Mouse (Mus musculus) erythroblast, adult 5-6 weeks (primary cell): ENCODE data around the gene Phf20. TPM values are rescaled to one million over a fixed set of nuclear protein-coding genes. Genes with fewer than 3 reads are reported as not detected.

ENCODE experiments used
- ATAC-seq: replicated peaks from 2 replicates; pipeline ENCODE4 v1.8.0; 2016; ENCODE audit warnings: moderate number of reproducible peaks, mild to moderate bottlenecking, moderate TSS enrichment, inconsistent platforms; ENCODE audit not compliant: poor library complexity, low FRiP score, severe bottlenecking
- total RNA-seq, 2 experiments: library from RNA; stranded (forward) in 1 of 2; stranded (reverse) in 1 of 2; fragments of 150-400 nt in 1 of 2; fragments of 200-764, 138-1000 nt in 1 of 2; gene quantifications; 2 replicates each; pipeline versions ENCODE4 v1.2.3 to v1.2.4; 2015 to 2017; ENCODE audit warnings: low replicate concordance in 2 of 2

The Phf20 gene
- total RNA-seq, 2 experiments from 2014 or later = 7.1 to 12.7 TPM

DNA sequence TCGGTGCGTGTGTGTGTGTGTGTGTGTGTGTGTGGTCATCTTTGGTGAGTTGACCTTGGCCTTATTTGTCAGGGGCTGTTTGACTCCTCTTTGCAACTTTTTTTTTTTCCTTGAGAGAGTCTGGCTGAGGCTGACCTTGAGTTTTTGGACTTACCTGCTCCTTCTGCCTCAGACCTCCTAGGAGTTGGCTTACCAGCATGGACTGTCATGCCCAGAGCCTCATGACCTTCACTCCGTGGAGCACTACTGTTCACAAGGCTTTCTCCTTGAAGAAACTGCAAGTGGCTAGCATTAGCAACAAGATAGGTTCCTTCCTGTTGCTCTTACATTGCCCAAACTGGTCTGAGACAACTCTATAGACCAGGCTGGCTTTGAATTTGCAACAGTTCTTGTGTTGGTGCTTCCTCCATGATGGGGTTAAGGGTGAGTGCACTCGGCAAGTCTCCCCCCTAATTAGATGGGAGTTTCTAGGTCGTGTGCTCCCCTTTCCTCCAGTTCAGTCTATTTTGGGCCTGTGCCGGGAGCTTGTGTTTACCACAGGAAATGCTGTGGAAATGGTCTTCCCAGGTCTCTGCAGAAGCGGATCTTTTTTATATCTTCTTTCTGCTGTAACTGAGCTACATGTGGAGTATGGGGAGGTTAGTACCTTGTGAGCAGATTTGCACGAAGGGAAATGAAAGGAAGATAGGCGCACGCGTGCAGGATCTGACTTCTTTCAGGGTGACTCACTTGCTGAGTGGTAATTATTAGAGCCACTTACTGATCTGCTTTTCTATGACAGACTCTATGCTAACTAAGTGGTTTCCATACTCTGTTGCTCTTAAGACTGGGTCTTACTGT is 61.9 kb downstream of the Phf20 start:
- ATAC-seq = no peak

- ATAC-seq = no peak
These were observed 64.7 kb downstream of the Phf20 start for GRCm38 (mm10) chr2:156260968-156261367.

- ATAC-seq = no peak
These were observed 67.1 kb downstream of the Phf20 start for GRCm38 (mm10) chr2:156263204-156263893.

DNA sequence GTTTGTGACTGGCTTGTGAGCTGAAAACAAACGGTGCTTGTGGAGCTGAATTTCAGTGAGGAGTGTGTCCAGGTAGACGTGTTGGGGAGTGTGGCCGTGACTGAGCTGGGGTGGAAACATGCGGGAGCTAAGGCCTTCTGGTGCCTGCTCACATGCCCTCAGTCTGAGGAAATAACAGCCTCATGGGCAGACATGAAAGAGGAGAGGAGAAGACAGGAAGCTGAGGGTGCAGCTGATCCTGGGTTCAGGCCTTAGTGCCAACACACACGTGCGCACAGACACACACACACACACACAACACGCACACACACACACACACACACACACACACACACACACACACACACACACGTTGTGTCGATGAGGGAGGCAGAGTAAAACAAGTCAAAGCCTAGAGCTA is 71.4 kb downstream of the Phf20 start:
- ATAC-seq = no peak

DNA sequence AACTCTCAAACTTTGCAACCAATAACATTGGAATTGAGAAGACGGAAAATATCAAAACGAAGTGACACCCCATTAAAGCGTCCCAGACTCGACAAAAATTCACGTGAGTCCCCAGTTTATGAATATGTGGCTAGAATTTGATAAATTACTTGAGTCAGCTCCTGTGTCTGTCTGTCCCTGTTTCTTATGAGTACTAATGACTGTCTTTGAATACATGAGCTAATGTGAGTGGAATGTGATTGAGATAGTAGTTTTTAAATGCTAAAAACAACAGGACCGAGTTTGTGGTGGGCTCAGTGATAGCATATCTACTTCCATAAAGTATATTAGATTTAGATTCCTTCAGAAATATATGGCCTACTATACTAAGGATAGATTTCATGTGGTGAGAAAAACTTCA is 76.3 kb downstream of the Phf20 start:
- ATAC-seq = no peak

- peak; percentile 81 for ATAC-seq
These were observed 82.2 kb downstream of the Phf20 start for GRCm38 (mm10) chr2:156278226-156279017.

GRCm38 (mm10) chr2:156281227-156281626 is 85.0 kb downstream of the Phf20 start:
- no peak for ATAC-seq

DNA sequence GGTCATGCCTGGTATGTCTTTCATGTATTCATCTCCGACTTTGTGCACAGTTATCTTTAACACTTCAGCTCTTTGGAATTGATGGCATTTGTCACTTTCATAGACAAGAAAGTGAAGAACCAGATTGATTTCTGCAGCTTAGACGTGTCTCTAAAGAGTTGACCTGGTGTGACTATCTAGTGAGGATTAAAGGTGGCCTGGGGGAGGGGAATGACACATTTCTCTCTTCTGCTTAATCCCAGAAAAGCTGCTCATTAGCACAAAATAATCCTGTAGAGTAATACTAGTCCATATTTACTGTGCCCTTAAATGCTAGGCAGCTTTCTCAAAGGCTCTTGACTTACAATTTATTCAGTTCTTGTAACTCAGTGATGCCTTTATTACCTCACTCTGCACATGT is 88.9 kb downstream of the Phf20 start:
- ATAC-seq = no peak

DNA sequence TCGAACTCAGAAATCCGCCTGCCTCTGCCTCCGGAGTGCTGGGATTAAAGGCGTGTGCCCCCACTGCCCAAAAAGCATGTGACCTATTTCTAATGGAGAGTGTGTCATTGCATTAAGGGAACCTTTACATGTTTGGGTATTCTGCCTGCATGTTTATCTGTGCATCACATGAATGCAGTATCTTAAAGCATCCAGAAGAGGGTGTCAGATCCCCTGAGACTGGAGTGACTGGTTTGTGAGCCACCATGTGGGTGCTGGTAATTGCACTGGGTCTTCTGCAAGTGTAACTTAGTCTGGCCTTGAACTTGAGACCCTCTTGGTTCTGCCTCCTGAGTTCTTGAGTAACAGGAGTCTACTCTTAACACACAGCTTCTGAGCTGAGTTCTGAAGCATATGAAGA is 90.5 kb downstream of the Phf20 start:
- ATAC-seq = 0 out of 2 replicates have a peak, but pooled peaks have one; percentile 26

DNA sequence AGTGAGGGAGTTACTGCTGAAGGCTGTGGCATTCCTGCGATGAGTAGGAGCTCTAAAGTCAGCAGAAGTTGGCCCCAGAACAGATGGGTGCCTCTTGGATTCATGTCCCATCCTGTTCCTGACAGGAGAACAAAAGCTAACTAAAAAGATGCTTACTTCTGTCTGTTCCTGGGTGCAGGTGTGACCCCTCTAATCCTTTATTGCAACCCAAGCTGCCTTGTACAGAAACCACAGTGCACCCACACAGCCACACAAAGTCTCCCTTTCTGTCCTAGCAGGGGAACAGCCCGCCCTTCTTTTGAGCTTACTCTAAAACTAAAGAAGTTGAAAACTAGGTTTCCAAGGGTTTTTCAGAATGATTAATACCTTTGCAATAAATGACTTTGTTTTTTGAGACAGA is 92.0 kb downstream of the Phf20 start:
- ATAC-seq = no peak

GRCm38 (mm10) chr2:156289552-156290160 is 93.4 kb downstream of the Phf20 start:
- ATAC-seq = no peak

DNA sequence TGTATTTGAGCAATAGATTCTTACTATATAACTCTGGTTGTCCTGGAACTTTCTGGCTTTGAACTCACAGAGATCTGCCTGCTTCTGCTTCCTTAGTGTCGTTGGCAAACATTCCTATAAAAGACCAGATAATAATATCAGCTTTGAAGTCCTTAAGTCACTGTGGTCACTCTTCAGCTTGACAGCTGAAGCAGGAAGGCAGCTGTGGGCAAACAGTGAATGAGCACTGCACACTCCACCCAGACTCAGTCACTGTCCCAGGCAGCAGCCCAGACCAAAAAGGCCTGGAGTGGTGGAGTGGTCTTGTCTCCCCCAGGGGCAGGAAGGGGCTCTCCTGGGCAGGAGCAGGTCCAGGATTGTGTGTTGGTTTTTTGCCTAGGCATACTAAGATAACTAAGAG is 95.7 kb downstream of the Phf20 start:
- ATAC-seq = no peak

DNA sequence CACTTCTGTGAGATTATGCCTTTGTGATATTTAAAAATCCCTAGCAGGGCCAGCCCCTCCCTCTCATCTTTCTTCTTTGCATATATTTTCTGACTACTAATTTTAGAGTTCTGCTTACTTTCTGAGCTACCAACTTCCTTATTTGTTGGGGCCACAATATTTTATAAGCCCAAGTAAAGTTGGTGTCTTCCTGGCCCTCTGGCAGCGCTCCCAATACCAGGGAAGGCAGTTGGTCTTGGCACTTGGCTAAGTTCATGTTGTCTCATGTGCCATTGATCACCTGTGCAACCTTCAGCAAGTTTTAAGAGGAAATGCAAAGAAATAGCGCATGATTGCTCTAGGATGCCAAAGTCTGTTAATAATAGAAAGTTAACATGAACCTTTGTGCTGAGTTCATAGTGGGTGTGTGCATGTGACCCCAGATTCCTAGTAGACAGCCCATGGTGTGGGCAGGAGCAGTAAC is 99.4 kb downstream of the Phf20 start:
- no peak for ATAC-seq

GRCm38 (mm10) chr2:156296190-156296589 is 99.9 kb downstream of the Phf20 start:
- no peak for ATAC-seq

- ATAC-seq = no peak
These were observed 101.4 kb downstream of the Phf20 start for GRCm38 (mm10) chr2:156297653-156298052.

- no peak for ATAC-seq
These were observed 102.2 kb downstream of the Phf20 start for GRCm38 (mm10) chr2:156298458-156298857.

DNA sequence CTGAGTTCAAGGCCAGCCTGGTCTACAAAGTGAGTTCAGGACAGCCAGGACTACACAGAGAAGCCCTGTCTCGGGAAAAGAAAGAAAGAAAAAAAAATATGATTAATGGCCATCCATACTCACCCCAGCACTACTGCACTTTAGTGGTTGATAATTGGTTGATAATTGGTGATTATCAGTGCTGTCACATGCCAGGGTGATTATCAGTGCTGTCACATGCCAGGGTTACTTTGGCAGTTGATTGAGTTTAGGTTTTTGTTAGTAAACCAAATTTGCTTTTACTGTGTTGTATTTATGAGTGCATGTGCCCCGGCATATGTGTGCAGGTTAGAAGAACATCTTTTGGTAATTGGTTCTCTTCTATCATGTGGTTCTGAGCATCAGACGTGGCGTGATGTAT is 105.8 kb downstream of the Phf20 start:
- no peak for ATAC-seq

DNA sequence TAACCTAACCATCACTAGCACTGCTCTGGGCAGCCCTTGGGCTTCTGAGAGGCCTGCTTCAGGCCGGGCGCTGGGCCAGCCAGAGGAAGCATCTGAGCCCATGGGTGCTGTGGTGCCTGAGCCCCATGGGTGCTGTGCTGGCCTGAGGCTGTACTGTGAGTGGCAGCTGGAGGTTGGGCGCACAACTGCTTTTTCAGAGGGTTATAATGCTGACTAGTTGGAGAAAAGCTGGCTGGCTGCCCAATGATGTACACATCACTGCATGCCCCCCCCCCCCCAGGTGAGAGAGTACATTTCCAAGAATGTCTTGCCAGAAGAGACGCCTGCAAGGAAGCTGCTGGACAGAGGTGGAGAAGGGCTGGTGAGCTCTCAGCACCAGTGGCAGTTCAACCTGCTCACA is 108.1 kb downstream of the Phf20 start:
- no peak for ATAC-seq

GRCm38 (mm10) chr2:156305818-156306217 is 109.6 kb downstream of the Phf20 start:
- 0 out of 2 replicates have a peak, but pooled peaks have one; percentile 56 for ATAC-seq

GRCm38 (mm10) chr2:156307261-156307660 is 111.0 kb downstream of the Phf20 start:
- ATAC-seq = no peak
